Mouse (Mus musculus): ENCODE results near the gene Gm20924.
"Not testable (repeated sequence)": the region's sequence is repeated elsewhere in the genome, so short reads cannot be mapped to it uniquely, and the experiment has no call there.

Gm20924 gene

GRCm38 (mm10) chrY:65207427-65207826, at the start of gene Gm20924:
Gene Gm20924 (minus strand): TSS chrY:65207527.
- DNase-seq = not testable (repeated sequence)

All from thymus, postnatal 25 days (tissue).